In the genomic region with DNA sequence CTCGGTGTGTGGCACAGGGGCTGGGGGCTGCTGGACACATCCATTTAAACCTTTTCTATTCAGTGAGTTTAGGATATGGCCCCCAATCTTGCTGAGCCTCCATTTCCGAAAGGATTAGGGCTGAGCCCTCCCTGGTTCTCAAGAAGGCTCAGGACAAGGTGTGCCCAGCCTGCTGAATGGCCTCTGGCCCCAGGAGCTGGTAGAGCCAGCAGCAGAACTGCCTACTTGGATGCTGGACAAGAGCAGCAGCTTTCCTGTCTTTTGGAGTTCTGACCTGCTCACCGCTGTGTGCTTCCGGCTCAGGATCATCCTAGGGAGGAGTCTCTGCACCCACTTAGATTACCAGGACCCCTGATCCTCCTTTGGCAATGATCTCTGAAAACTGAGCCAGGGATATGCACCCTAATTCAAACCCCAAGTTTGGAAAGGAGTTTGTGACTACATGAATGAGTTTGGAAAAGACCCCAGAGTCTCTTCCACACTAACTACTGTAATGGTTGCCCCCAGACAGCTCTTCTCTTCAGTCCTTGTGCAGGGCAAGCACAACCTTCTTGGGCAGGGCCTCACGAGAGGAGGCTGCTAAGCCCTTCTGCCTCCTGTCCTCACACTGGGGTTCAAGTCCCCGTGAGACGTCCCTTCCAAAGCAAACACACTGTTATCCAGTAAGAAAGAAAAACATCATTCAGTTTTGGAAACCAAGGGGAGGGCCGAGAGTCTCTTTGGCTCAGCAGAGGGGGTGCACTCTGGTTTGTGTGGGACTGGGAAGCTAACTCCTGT, we compare ENCODE assay signal across 9 mouse cellular contexts. TPM values are rescaled to one million over a fixed set of nuclear protein-coding genes. Genes with fewer than 3 reads are reported as not detected.
DNase-seq lines count a peak whose midpoint lies in the region; ATAC-seq and TF ChIP-seq lines count a peak whose summit lies in the region.
"Had no signal": no experiment of that assay in that cellular context is flagged by ENCODE, and none has a peak within 500 bp of the region (broad histone marks: within the 10 kb centered on the region; RNA-seq: fewer than 3 reads in every experiment).

No protein-coding gene starts in this region.

- H3K4me1 ChIP-seq in forebrain, embryonic 13.5 days: peaks cover 12% of the 10 kb centered on the region; the same call in 1 of the 2 replicates
- H3K4me1 ChIP-seq in forebrain, postnatal 0 days (ENCODE audit: insufficient read depth): no peaks in the 10 kb centered on the region
- H3K4me1 ChIP-seq in midbrain, embryonic 10.5 days: peaks cover 67% of the 10 kb centered on the region
- no peaks in the 10 kb centered on the region for H3K4me1 ChIP-seq in midbrain, embryonic 14.5 days (ENCODE audit: control insufficient read depth, insufficient read depth, low read length)
- peaks cover 46% of the 10 kb centered on the region for H3K4me1 ChIP-seq in heart, postnatal 0 days (ENCODE audit: control insufficient read depth, insufficient read depth)
- peaks cover 59% of the 10 kb centered on the region for H3K4me1 ChIP-seq in liver, postnatal 0 days (ENCODE audit: insufficient read depth)

- H3K4me2 ChIP-seq in forebrain, embryonic 13.5 days: no peak overlapping the region
- H3K4me2 ChIP-seq in forebrain, postnatal 0 days (ENCODE audit: low read depth): no peak overlapping the region
- no peak overlapping the region for H3K4me2 ChIP-seq in midbrain, embryonic 14.5 days (ENCODE audit: low read length)
- H3K4me2 ChIP-seq in heart, postnatal 0 days (ENCODE audit: low read depth, low read length): peak overlapping the region; percentile 71
- H3K4me2 ChIP-seq in liver, postnatal 0 days (ENCODE audit: low read depth, low read length): peak overlapping the region; percentile 77

- ATAC-seq in forebrain, embryonic 13.5 days: no peak
- no peak for ATAC-seq in forebrain, postnatal 0 days
- no peak for ATAC-seq in midbrain, embryonic 14.5 days (ENCODE audit: low FRiP score, low TSS enrichment)
- ATAC-seq in heart, postnatal 0 days (ENCODE audit: insufficient read depth, low read depth): no peak
- ATAC-seq in liver, postnatal 0 days: no peak
- ATAC-seq: midbrain, embryonic 16.5 days had no signal

- no peak for DNase-seq in forebrain, postnatal 0 days
- DNase-seq in midbrain, embryonic 10.5 days (ENCODE audit: low spot score): no peak
- DNase-seq in midbrain, embryonic 14.5 days: no peak
- no peak for DNase-seq in heart, postnatal 0 days (ENCODE audit: low spot score)
- DNase-seq in liver, postnatal 0 days: peak; percentile 30
- DNase-seq in cerebellum, postnatal 25 days: no peak
- no peak for DNase-seq in MN1 (ENCODE audit: low spot score)

- no peaks in the 10 kb centered on the region for H3K27me3 ChIP-seq in forebrain, embryonic 13.5 days
- H3K27me3 ChIP-seq in forebrain, postnatal 0 days (ENCODE audit: insufficient read depth, low read length): no peaks in the 10 kb centered on the region
- H3K27me3 ChIP-seq in midbrain, embryonic 10.5 days (ENCODE audit: low read depth, poor library complexity, severe bottlenecking): no peaks in the 10 kb centered on the region
- no peaks in the 10 kb centered on the region for H3K27me3 ChIP-seq in midbrain, embryonic 14.5 days (ENCODE audit: control insufficient read depth, insufficient read depth, low read length)
- no peaks in the 10 kb centered on the region for H3K27me3 ChIP-seq in heart, postnatal 0 days (ENCODE audit: control insufficient read depth, insufficient read depth, low read length)
- no peaks in the 10 kb centered on the region for H3K27me3 ChIP-seq in liver, postnatal 0 days (ENCODE audit: insufficient read depth, low read length)

- no peak for TF ChIP-seq EP300 in heart, postnatal 0 days (IDR thresholded peaks at IDR 0.05; ENCODE audit: low read depth)
- no peak for TF ChIP-seq EP300 in liver, postnatal 0 days (IDR thresholded peaks at IDR 0.05; ENCODE audit: low read depth)

- 0 out of 2 replicates have a peak overlapping the region, but pooled peaks have one; percentile 10 for H3K9ac ChIP-seq in forebrain, embryonic 13.5 days
- no peak overlapping the region for H3K9ac ChIP-seq in forebrain, postnatal 0 days
- no peak overlapping the region for H3K9ac ChIP-seq in midbrain, embryonic 14.5 days (replicated peaks; ENCODE audit: low read length)
- H3K9ac ChIP-seq in heart, postnatal 0 days (replicated peaks; ENCODE audit: low read depth, low read length): peak overlapping the region; percentile 60
- peak overlapping the region; percentile 80 for H3K9ac ChIP-seq in liver, postnatal 0 days (replicated peaks)

- H3K36me3 ChIP-seq in forebrain, embryonic 13.5 days (ENCODE audit: poor library complexity, severe bottlenecking): peaks cover 28% of the 10 kb centered on the region
- no peaks in the 10 kb centered on the region for H3K36me3 ChIP-seq in forebrain, postnatal 0 days (ENCODE audit: insufficient read depth)
- H3K36me3 ChIP-seq in midbrain, embryonic 10.5 days: peaks cover 22% of the 10 kb centered on the region
- peaks cover 15% of the 10 kb centered on the region for H3K36me3 ChIP-seq in midbrain, embryonic 14.5 days (ENCODE audit: control insufficient read depth, insufficient read depth, low read length)
- H3K36me3 ChIP-seq in heart, postnatal 0 days (replicated peaks; ENCODE audit: control insufficient read depth, insufficient read depth, low read length): peaks cover 16% of the 10 kb centered on the region
- peaks cover 20% of the 10 kb centered on the region for H3K36me3 ChIP-seq in liver, postnatal 0 days (replicated peaks; ENCODE audit: insufficient read depth, low read length)

- no peak for TF ChIP-seq CTCF in forebrain, postnatal 0 days (IDR thresholded peaks at IDR 0.05; ENCODE audit: low read depth)
- no peak for TF ChIP-seq CTCF in heart, postnatal 0 days (IDR thresholded peaks at IDR 0.05; ENCODE audit: low read depth)
- TF ChIP-seq CTCF in liver, postnatal 0 days (IDR thresholded peaks at IDR 0.05; ENCODE audit: low read depth): no peak

- WGBS in forebrain, embryonic 13.5 days: 84% methylated on average over 8 of the region's 8 CpGs
- WGBS in forebrain, postnatal 0 days: 81% methylated on average over 8 of the region's 8 CpGs
- WGBS in midbrain, embryonic 10.5 days: 77% methylated on average over 8 of the region's 8 CpGs
- 77% methylated on average over 8 of the region's 8 CpGs for WGBS in midbrain, embryonic 14.5 days
- 34% methylated on average over 8 of the region's 8 CpGs for WGBS in heart, postnatal 0 days
- 50% methylated on average over 8 of the region's 8 CpGs for WGBS in liver, postnatal 0 days (ENCODE audit: insufficient replicate concordance)

- H3K9me3 ChIP-seq in forebrain, embryonic 13.5 days (replicated peaks): no peaks in the 10 kb centered on the region
- no peaks in the 10 kb centered on the region for H3K9me3 ChIP-seq in forebrain, postnatal 0 days (ENCODE audit: low read length)
- H3K9me3 ChIP-seq in midbrain, embryonic 10.5 days (replicated peaks): no peaks in the 10 kb centered on the region
- H3K9me3 ChIP-seq in midbrain, embryonic 14.5 days (ENCODE audit: control insufficient read depth, low read length): no peaks in the 10 kb centered on the region
- no peaks in the 10 kb centered on the region for H3K9me3 ChIP-seq in heart, postnatal 0 days (replicated peaks; ENCODE audit: control insufficient read depth, low read length)
- H3K9me3 ChIP-seq in liver, postnatal 0 days (ENCODE audit: low read length): no peaks in the 10 kb centered on the region

- H3K4me3 ChIP-seq in forebrain, embryonic 13.5 days: no peak overlapping the region
- no peak overlapping the region for H3K4me3 ChIP-seq in forebrain, postnatal 0 days (ENCODE audit: low read depth, low read length)
- H3K4me3 ChIP-seq in midbrain, embryonic 10.5 days: peak overlapping the region; percentile 18; the same call in 1 of the 2 replicates
- no peak overlapping the region for H3K4me3 ChIP-seq in midbrain, embryonic 14.5 days (replicated peaks; ENCODE audit: low read depth, low read length)
- peak overlapping the region; percentile 57 for H3K4me3 ChIP-seq in heart, postnatal 0 days (ENCODE audit: low read depth, low read length)
- H3K4me3 ChIP-seq in liver, postnatal 0 days (ENCODE audit: low read depth, low read length): peak overlapping the region; percentile 63

- H3K27ac ChIP-seq in forebrain, embryonic 13.5 days: no peak overlapping the region
- H3K27ac ChIP-seq in forebrain, postnatal 0 days (ENCODE audit: low read depth, low read length): no peak overlapping the region
- peak overlapping the region; percentile 10 for H3K27ac ChIP-seq in midbrain, embryonic 10.5 days (replicated peaks)
- no peak overlapping the region for H3K27ac ChIP-seq in midbrain, embryonic 14.5 days (replicated peaks; ENCODE audit: low read depth, low read length)
- peak overlapping the region; percentile 98 for H3K27ac ChIP-seq in heart, postnatal 0 days (ENCODE audit: low read depth)
- peak overlapping the region; percentile 95 for H3K27ac ChIP-seq in liver, postnatal 0 days (ENCODE audit: low read depth)

RNA-seq across cellular contexts. Expression of a gene that starts 1.0 kb away (rescaled TPM):
- polyA plus RNA-seq in forebrain, embryonic 13.5 days (2015; fragmentation: Nextera tagmentation; extraction: Ambion mirVana): 1.4 and 1.5 TPM in 2 replicates
- total RNA-seq in forebrain, postnatal 0 days (2014; rRNA removed): 0.95 and 1.0 TPM in 2 replicates
- polyA plus RNA-seq in forebrain, postnatal 0 days (2015; fragmentation: Nextera tagmentation; extraction: Ambion mirVana): 2.4 and 2.5 TPM in 2 replicates
- 1.0 and 1.6 TPM in 2 replicates for polyA plus RNA-seq in midbrain, embryonic 10.5 days (2016; fragmentation: Nextera tagmentation; extraction: Ambion mirVana)
- polyA plus RNA-seq in midbrain, embryonic 14.5 days (2014; fragmentation: Nextera tagmentation; extraction: Ambion mirVana): 0.46 and 1.1 TPM in 2 replicates
- total RNA-seq in heart, postnatal 0 days (2014; rRNA removed; ENCODE audit: low replicate concordance): 57.5 and 83.0 TPM in 2 replicates
- 79.3 and 93.3 TPM in 2 replicates for polyA plus RNA-seq in heart, postnatal 0 days (2015; fragmentation: Nextera tagmentation; extraction: Ambion mirVana)
- polyA plus RNA-seq in liver, postnatal 0 days (2015; fragmentation: Nextera tagmentation; extraction: Ambion mirVana): 16.8 and 21.5 TPM in 2 replicates

RNA-seq across cellular contexts. Expression of a gene that starts 11.1 kb away (rescaled TPM):
- polyA plus RNA-seq in forebrain, embryonic 13.5 days (2015; fragmentation: Nextera tagmentation; extraction: Ambion mirVana): 0.80 and 0.86 TPM in 2 replicates
- not detected in 2 replicates for total RNA-seq in forebrain, postnatal 0 days (2014; rRNA removed)
- 0.27 TPM in 1 of 2 replicates, not detected in the other for polyA plus RNA-seq in forebrain, postnatal 0 days (2015; fragmentation: Nextera tagmentation; extraction: Ambion mirVana)
- polyA plus RNA-seq in midbrain, embryonic 10.5 days (2016; fragmentation: Nextera tagmentation; extraction: Ambion mirVana): 1.00 and 1.3 TPM in 2 replicates
- polyA plus RNA-seq in midbrain, embryonic 14.5 days (2014; fragmentation: Nextera tagmentation; extraction: Ambion mirVana): 0.22 and 0.31 TPM in 2 replicates
- total RNA-seq in heart, postnatal 0 days (2014; rRNA removed; ENCODE audit: low replicate concordance): not detected in 2 replicates
- polyA plus RNA-seq in heart, postnatal 0 days (2015; fragmentation: Nextera tagmentation; extraction: Ambion mirVana): 0.98 and 1.6 TPM in 2 replicates
- 1.9 TPM in 2 replicates for polyA plus RNA-seq in liver, postnatal 0 days (2015; fragmentation: Nextera tagmentation; extraction: Ambion mirVana)

RNA-seq across cellular contexts. Expression of a gene that starts 32.3 kb away (rescaled TPM):
- polyA plus RNA-seq in forebrain, embryonic 13.5 days (2015; fragmentation: Nextera tagmentation; extraction: Ambion mirVana): 56.1 and 62.4 TPM in 2 replicates
- 60.4 and 70.9 TPM in 2 replicates for total RNA-seq in forebrain, postnatal 0 days (2014; rRNA removed)
- polyA plus RNA-seq in forebrain, postnatal 0 days (2015; fragmentation: Nextera tagmentation; extraction: Ambion mirVana): 49.5 and 59.4 TPM in 2 replicates
- 51.9 and 52.1 TPM in 2 replicates for polyA plus RNA-seq in midbrain, embryonic 10.5 days (2016; fragmentation: Nextera tagmentation; extraction: Ambion mirVana)
- polyA plus RNA-seq in midbrain, embryonic 14.5 days (2014; fragmentation: Nextera tagmentation; extraction: Ambion mirVana): 48.4 and 49.9 TPM in 2 replicates
- 11.7 and 17.9 TPM in 2 replicates for total RNA-seq in heart, postnatal 0 days (2014; rRNA removed; ENCODE audit: low replicate concordance)
- 19.0 and 19.6 TPM in 2 replicates for polyA plus RNA-seq in heart, postnatal 0 days (2015; fragmentation: Nextera tagmentation; extraction: Ambion mirVana)
- polyA plus RNA-seq in liver, postnatal 0 days (2015; fragmentation: Nextera tagmentation; extraction: Ambion mirVana): 12.7 and 15.4 TPM in 2 replicates

RNA-seq across cellular contexts. Expression of a gene that starts 32.5 kb away (rescaled TPM):
- polyA plus RNA-seq in forebrain, embryonic 13.5 days (2015; fragmentation: Nextera tagmentation; extraction: Ambion mirVana): 24.4 and 29.6 TPM in 2 replicates
- 14.5 and 18.9 TPM in 2 replicates for total RNA-seq in forebrain, postnatal 0 days (2014; rRNA removed)
- polyA plus RNA-seq in forebrain, postnatal 0 days (2015; fragmentation: Nextera tagmentation; extraction: Ambion mirVana): 6.9 and 8.4 TPM in 2 replicates
- polyA plus RNA-seq in midbrain, embryonic 10.5 days (2016; fragmentation: Nextera tagmentation; extraction: Ambion mirVana): 30.6 and 31.8 TPM in 2 replicates
- polyA plus RNA-seq in midbrain, embryonic 14.5 days (2014; fragmentation: Nextera tagmentation; extraction: Ambion mirVana): 18.0 and 18.4 TPM in 2 replicates
- 5.4 and 5.8 TPM in 2 replicates for total RNA-seq in heart, postnatal 0 days (2014; rRNA removed; ENCODE audit: low replicate concordance)
- polyA plus RNA-seq in heart, postnatal 0 days (2015; fragmentation: Nextera tagmentation; extraction: Ambion mirVana): 6.2 and 6.3 TPM in 2 replicates
- polyA plus RNA-seq in liver, postnatal 0 days (2015; fragmentation: Nextera tagmentation; extraction: Ambion mirVana): 4.2 and 6.1 TPM in 2 replicates

RNA-seq across cellular contexts. Expression of a gene that starts 42.5 kb away (rescaled TPM):
- polyA plus RNA-seq in forebrain, embryonic 13.5 days (2015; fragmentation: Nextera tagmentation; extraction: Ambion mirVana): 0.21 TPM in 1 of 2 replicates, not detected in the other
- not detected in 2 replicates for total RNA-seq in forebrain, postnatal 0 days (2014; rRNA removed)
- polyA plus RNA-seq in forebrain, postnatal 0 days (2015; fragmentation: Nextera tagmentation; extraction: Ambion mirVana): 0.01 TPM in 1 of 2 replicates, not detected in the other
- polyA plus RNA-seq in midbrain, embryonic 10.5 days (2016; fragmentation: Nextera tagmentation; extraction: Ambion mirVana): 0.12 and 0.21 TPM in 2 replicates
- polyA plus RNA-seq in midbrain, embryonic 14.5 days (2014; fragmentation: Nextera tagmentation; extraction: Ambion mirVana): 0.15 TPM in 1 of 2 replicates, not detected in the other
- not detected in 2 replicates for total RNA-seq in heart, postnatal 0 days (2014; rRNA removed; ENCODE audit: low replicate concordance)
- polyA plus RNA-seq in heart, postnatal 0 days (2015; fragmentation: Nextera tagmentation; extraction: Ambion mirVana): 0.04 and 0.11 TPM in 2 replicates
- polyA plus RNA-seq in liver, postnatal 0 days (2015; fragmentation: Nextera tagmentation; extraction: Ambion mirVana): 2.4 and 2.7 TPM in 2 replicates
- polyA plus RNA-seq: midbrain, embryonic 16.5 days had no signal

Comparison
In these comparisons a context has a peak if more than half of its experiments do, and no peak if none do; other contexts are left out.
1. H3K27ac ChIP-seq: peak in midbrain, embryonic 10.5 days (single experiment), heart, postnatal 0 days (single experiment) and liver, postnatal 0 days (single experiment); none in forebrain, embryonic 13.5 days (single experiment), forebrain, postnatal 0 days (single experiment) and midbrain, embryonic 14.5 days (single experiment).
2. H3K4me3 ChIP-seq: peak in midbrain, embryonic 10.5 days (single experiment), heart, postnatal 0 days (single experiment) and liver, postnatal 0 days (single experiment); none in forebrain, embryonic 13.5 days (single experiment), forebrain, postnatal 0 days (single experiment) and midbrain, embryonic 14.5 days (single experiment).
3. H3K9ac ChIP-seq: peak in forebrain, embryonic 13.5 days (single experiment), heart, postnatal 0 days (single experiment) and liver, postnatal 0 days (single experiment); none in forebrain, postnatal 0 days (single experiment) and midbrain, embryonic 14.5 days (single experiment).
4. H3K4me2 ChIP-seq: peak in heart, postnatal 0 days (single experiment) and liver, postnatal 0 days (single experiment); none in forebrain, embryonic 13.5 days (single experiment), forebrain, postnatal 0 days (single experiment) and midbrain, embryonic 14.5 days (single experiment).